Mouse (Mus musculus): ENCODE measurements around the gene Chil1. TPM values are rescaled to one million over a fixed set of nuclear protein-coding genes. Genes with fewer than 3 reads are reported as not detected.
A peak's percentile ranks its signal among the peaks of the same experiment; 100 is the strongest.

Gene Chil1
- polyA plus RNA-seq, 1 experiment, result not detected

DNA sequence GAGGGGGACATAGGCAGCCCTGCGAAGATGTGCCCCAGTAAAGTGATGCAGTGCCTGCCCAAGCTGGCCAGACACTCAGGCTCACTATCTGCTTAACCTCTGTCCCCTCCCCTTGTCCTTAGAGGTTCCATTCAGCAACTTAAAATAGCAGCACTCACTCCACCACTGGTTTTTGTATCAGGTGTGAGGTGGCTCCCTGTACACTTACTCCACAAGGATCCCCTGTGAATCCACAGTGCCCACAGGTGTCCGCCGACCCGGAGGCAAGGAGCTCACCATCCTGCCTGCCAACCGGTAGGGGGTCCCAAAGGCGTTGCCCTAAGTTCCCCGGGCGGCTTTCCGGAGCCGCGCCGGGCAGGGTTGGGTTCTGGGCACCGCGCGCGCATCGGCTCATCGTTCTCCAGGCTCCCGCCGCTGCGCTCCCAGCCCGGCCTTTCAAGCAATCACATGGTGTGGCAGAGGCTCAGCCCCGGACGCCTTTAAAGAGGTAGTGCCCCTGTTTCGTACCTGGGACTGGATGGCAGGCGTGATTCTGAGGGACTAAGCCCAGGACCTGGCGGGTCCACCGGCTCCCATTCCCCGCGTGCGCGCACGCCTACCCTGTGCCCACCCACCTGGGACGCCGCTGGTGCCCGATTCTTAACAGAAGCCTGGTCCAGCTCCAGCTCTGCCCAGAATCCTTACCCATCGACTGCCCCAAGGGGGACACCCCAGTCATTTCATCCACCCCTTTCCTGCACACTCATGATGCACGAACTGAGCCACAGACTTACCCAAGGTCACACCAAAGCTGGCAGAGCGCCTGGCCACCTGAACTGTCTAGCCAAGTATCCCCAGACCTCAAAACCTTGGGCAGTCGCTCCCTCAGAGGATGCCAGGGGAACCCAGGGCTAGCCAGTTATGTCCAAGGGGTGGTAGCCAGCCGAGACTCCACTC lies 52.7 kb downstream of the Chil1 start:
- TF ChIP-seq CTCF (IDR thresholded peaks at IDR 0.05; ENCODE audit: insufficient read depth, low read depth, low read length) (no peak; the same call in 1 of the 2 replicates), POLR2A (IDR thresholded peaks at IDR 0.05; ENCODE audit: insufficient read depth, low read depth, low read length) (peak; percentile 36; the same call in 1 of the 2 replicates)
- Histone ChIP-seq H3K27ac (ENCODE audit: insufficient read depth, low read depth, low read length) (no peak overlapping the region), H3K4me3 (ENCODE audit: insufficient read depth, low read depth, low read length) (peak overlapping the region; percentile 55), H3K4me1 (ENCODE audit: control insufficient read depth, insufficient read depth, low read length) (peaks cover 36% of the 10 kb centered on the region)
- WGBS, result 1% methylated on average over 41 of the region's 41 CpGs

DNA sequence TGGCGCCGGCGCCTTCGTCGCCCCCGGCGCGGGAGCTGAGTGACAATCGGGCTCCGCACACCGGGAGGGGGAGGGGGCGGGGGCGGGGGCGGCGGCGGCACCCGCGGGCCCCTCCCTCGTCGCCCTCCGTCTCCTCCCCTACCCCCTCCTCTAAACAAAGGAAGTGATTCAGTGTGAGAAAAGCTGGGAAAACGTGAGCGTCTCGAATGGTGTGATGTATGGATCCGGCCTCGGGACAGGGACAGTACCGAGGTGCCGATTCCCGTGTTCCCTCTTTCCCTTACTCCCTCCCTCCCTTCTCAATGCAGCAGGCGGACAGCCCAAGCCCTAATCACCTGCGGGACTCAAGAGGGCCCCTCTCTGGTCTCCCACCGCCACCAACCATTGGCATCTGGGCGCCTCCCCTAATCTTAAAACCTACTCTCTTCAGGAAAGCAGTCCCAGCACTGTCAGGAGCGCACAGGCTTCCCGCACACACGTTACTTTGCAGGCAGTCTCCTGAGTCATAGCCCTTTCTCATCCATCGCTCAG lies 53.5 kb downstream of the Chil1 start, which contains the start of gene Adora1:
Gene Adora1, minus strand, starts transcription at position 41 of the 531 bp plus-strand sequence.
- 2% methylated on average over 36 of the region's 37 CpGs for WGBS
- H3K27ac ChIP-seq (ENCODE audit: insufficient read depth, low read depth, low read length), result no peak within 1 kb of the TSS
- TF ChIP-seq CTCF (IDR thresholded peaks at IDR 0.05; ENCODE audit: insufficient read depth, low read depth, low read length) (no peak), POLR2A (IDR thresholded peaks at IDR 0.05; ENCODE audit: insufficient read depth, low read depth, low read length) (no peak)
- H3K4me1 ChIP-seq (ENCODE audit: control insufficient read depth, insufficient read depth, low read length), result peaks cover 32% of the 10 kb centered on the region
- H3K4me3 ChIP-seq (ENCODE audit: insufficient read depth, low read depth, low read length), result peak within 1 kb of the TSS; percentile 55

DNA sequence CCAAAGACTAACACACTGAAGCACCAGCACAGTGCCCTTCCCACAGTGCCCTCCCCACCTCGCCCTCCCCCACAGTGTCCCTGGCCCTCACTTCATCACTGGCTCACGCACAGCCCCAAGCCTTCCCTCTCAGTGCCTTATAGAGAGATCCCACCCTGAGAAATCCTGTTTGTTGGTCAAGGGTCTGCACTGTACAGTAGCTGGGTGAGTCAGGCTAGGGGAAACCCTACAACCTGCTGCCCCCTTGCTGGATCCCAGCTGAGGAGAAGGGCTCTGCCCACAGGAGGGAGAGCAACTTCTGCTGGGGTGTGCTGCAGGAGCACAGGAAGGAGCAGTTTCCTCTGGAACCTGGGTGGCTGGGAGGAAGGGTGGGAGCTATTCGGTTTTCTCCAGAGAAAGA lies 54.2 kb downstream of the Chil1 start:
- TF ChIP-seq POLR2A (IDR thresholded peaks at IDR 0.05; ENCODE audit: insufficient read depth, low read depth, low read length) (no peak), CTCF (IDR thresholded peaks at IDR 0.05; ENCODE audit: insufficient read depth, low read depth, low read length) (no peak)
- 54% methylated on average over 3 of the region's 3 CpGs for WGBS
- H3K4me1 ChIP-seq (ENCODE audit: control insufficient read depth, insufficient read depth, low read length), result peaks cover 36% of the 10 kb centered on the region
- H3K4me3 ChIP-seq (ENCODE audit: insufficient read depth, low read depth, low read length), result no peak overlapping the region
- no peak overlapping the region for H3K27ac ChIP-seq (ENCODE audit: insufficient read depth, low read depth, low read length)

DNA sequence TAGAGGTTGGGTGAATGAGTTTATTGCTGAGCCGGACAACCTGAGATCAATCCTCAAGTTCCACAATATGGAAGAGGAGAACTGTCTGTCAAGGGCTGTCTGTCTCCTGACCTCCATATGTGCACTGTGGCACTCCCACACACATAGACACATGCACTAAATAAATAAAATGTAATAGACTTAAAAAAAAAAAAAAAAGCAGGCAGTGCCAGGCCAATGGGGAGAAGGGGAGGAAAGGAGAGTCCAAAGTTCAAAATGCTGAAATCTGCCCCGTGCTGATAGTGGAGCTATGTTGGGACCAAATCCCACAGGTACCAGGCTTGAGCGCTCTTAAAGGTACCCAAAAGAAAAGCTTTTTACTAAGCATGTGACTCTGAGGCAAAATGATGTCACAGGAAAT lies 55.5 kb downstream of the Chil1 start:
- Histone ChIP-seq H3K27ac (ENCODE audit: insufficient read depth, low read depth, low read length) (no peak overlapping the region), H3K4me1 (ENCODE audit: control insufficient read depth, insufficient read depth, low read length) (peaks cover 43% of the 10 kb centered on the region)
- 98% methylated on average over 3 of the region's 3 CpGs for WGBS

More for the DNA sequence above, 55.5 kb downstream of the Chil1 start:
- TF ChIP-seq POLR2A (IDR thresholded peaks at IDR 0.05; ENCODE audit: insufficient read depth, low read depth, low read length) (no peak), CTCF (IDR thresholded peaks at IDR 0.05; ENCODE audit: insufficient read depth, low read depth, low read length) (no peak)
- H3K4me3 ChIP-seq (ENCODE audit: insufficient read depth, low read depth, low read length), result no peak overlapping the region

Other genes with a start within 250 kb of the Chil1 start
- gene Fmod, start 144.9 kb upstream of the Chil1 start, polyA plus RNA-seq (2012; ENCODE audit: insufficient read depth, insufficient read length, low replicate concordance, missing spikeins), result not detected in 2 replicates
- gene Btg2, start 103.1 kb upstream of the Chil1 start, polyA plus RNA-seq (2012; ENCODE audit: insufficient read depth, insufficient read length, low replicate concordance, missing spikeins), result 111 and 168 TPM in 2 replicates
- gene Chit1, start 70.9 kb upstream of the Chil1 start, polyA plus RNA-seq (2012; ENCODE audit: insufficient read depth, insufficient read length, low replicate concordance, missing spikeins), result not detected in 2 replicates
- not detected in 2 replicates for gene Mybph, start 11.3 kb downstream of the Chil1 start, polyA plus RNA-seq (2012; ENCODE audit: insufficient read depth, insufficient read length, low replicate concordance, missing spikeins)
- gene Adora1, start 53.3 kb downstream of the Chil1 start, polyA plus RNA-seq (2012; ENCODE audit: insufficient read depth, insufficient read length, low replicate concordance, missing spikeins), result not detected in 2 replicates
- gene Myog, start 107.8 kb downstream of the Chil1 start, polyA plus RNA-seq (2012; ENCODE audit: insufficient read depth, insufficient read length, low replicate concordance, missing spikeins), result not detected in 2 replicates
- gene Ppfia4, start 150.8 kb downstream of the Chil1 start, polyA plus RNA-seq (2012; ENCODE audit: insufficient read depth, insufficient read length, low replicate concordance, missing spikeins), result not detected in 2 replicates
- not detected in 2 replicates for gene Tmem183a, start 179.8 kb downstream of the Chil1 start, polyA plus RNA-seq (2012; ENCODE audit: insufficient read depth, insufficient read length, low replicate concordance, missing spikeins)
- not detected in 2 replicates for gene 4933406M09Rik, start 203.8 kb downstream of the Chil1 start, polyA plus RNA-seq (2012; ENCODE audit: insufficient read depth, insufficient read length, low replicate concordance, missing spikeins)
- gene Cyb5r1, start 223.4 kb downstream of the Chil1 start, polyA plus RNA-seq (2012; ENCODE audit: insufficient read depth, insufficient read length, low replicate concordance, missing spikeins), result not detected in 2 replicates
- not detected in 2 replicates for gene Adipor1, start 233.2 kb downstream of the Chil1 start, polyA plus RNA-seq (2012; ENCODE audit: insufficient read depth, insufficient read length, low replicate concordance, missing spikeins)

Measured in olfactory bulb, adult 2 months (tissue).